Mouse (Mus musculus): ENCODE results near the gene Il6st.

GRCm38 (mm10) chr13:112438001-112438868 lies 25.6 kb upstream of the Il6st start:
- TF ChIP-seq MAFK (IDR thresholded peaks at IDR 0.05; ENCODE audit: insufficient read depth, low read depth, low read length) (no peak), ZC3H11A (IDR thresholded peaks at IDR 0.05; ENCODE audit: borderline replicate concordance, low read depth, low read length) (no peak)

Data from ES-E14 (cell line).